Mouse (Mus musculus) heart, postnatal 0 days (tissue): ENCODE measurements at regions not wholly inside any gene's neighbourhood (a gene's known extent, or its start where the extent isn't known, plus 50 kb on each side); places are given as distances from the start of the nearest gene placed in this dataset.

Source experiments
- ATAC-seq: fragments of 200-750 bp; cut with Nextera tagmentation; 2 replicates; pipeline ENCODE4 v1.8.0; 2017; ENCODE audit warnings: low read depth, moderate number of reproducible peaks, moderate library complexity; ENCODE audit not compliant: insufficient read depth
- DNase-seq: peaks from one replicate; pipeline ENCODE4 v3.0.0-alpha.2; 2016; ENCODE audit warnings: low spot score
- H3K27ac ChIP-seq: fragments of 300-500 bp; sonication (generic); 2 replicates; pipeline ENCODE4 v1.5.1; 2014; ENCODE audit warnings: low read depth, mild to moderate bottlenecking
- H3K27me3 ChIP-seq: fragments of 300-500 bp; sonication (generic); 2 replicates; pipeline ENCODE4 v1.6.1; 2014; ENCODE audit warnings: low read length, mixed read lengths; ENCODE audit not compliant: control insufficient read depth, insufficient read depth
- H3K36me3 ChIP-seq: fragments of 300-500 bp; sonication (generic); replicated peaks from 2 replicates; pipeline ENCODE4 v1.6.1; 2014; ENCODE audit warnings: low read length, mixed read lengths; ENCODE audit not compliant: control insufficient read depth, insufficient read depth
- H3K4me1 ChIP-seq: fragments of 300-500 bp; sonication (generic); 2 replicates; pipeline ENCODE4 v1.6.1; 2014; ENCODE audit warnings: antibody characterized with exemption; ENCODE audit not compliant: control insufficient read depth, insufficient read depth
- H3K4me2 ChIP-seq: fragments of 300-500 bp; sonication (generic); 2 replicates; pipeline ENCODE4 v1.6.1; 2014; ENCODE audit warnings: low read depth, mild to moderate bottlenecking, low read length, moderate library complexity
- H3K4me3 ChIP-seq: fragments of 300-500 bp; sonication (generic); 2 replicates; pipeline ENCODE4 v1.5.1; 2014; ENCODE audit warnings: low read depth, low read length
- H3K9ac ChIP-seq: fragments of 300-500 bp; sonication (generic); replicated peaks from 2 replicates; pipeline ENCODE4 v1.6.1; 2014; ENCODE audit warnings: low read depth, low read length, mixed read lengths
- H3K9me3 ChIP-seq: fragments of 300-500 bp; sonication (generic); replicated peaks from 2 replicates; pipeline ENCODE4 v1.6.1; 2016; ENCODE audit warnings: low read length; ENCODE audit not compliant: control insufficient read depth
- CTCF ChIP-seq: IDR thresholded peaks from 2 replicates; pipeline ENCODE4 v1.5.1; 2016; ENCODE audit warnings: antibody characterized with exemption, control low read depth, low read depth
- EP300 ChIP-seq: IDR thresholded peaks from 2 replicates; pipeline ENCODE4 v1.6.1; 2016; ENCODE audit warnings: antibody characterized with exemption, low read depth
- WGBS: fragments of 180-500 bp; shearing (Covaris S2); extraction: QIAGEN DNeasy Blood & Tissue Kit; methylation state at CpG from one replicate; pipeline ENCODE4 v1.1.7; 2014; 5-methylcytosine and 5-hydroxymethylcytosine counted together

GRCm38 (mm10) chr6:93623541-93623940 is 660.2 kb downstream of the Magi1 start:
- Histone ChIP-seq H3K27me3 (no peaks in the 10 kb centered on the region), H3K4me2 (no peak overlapping the region), H3K9me3 (no peaks in the 10 kb centered on the region), H3K27ac (no peak overlapping the region), H3K9ac (no peak overlapping the region), H3K4me1 (no peaks in the 10 kb centered on the region), H3K4me3 (no peak overlapping the region), H3K36me3 (no peaks in the 10 kb centered on the region)
- ATAC-seq (no peak), DNase-seq (no peak)
- WGBS = 74% methylated on average over 5 of the region's 5 CpGs
- no peak for TF ChIP-seq EP300
- no peak for TF ChIP-seq CTCF

DNA sequence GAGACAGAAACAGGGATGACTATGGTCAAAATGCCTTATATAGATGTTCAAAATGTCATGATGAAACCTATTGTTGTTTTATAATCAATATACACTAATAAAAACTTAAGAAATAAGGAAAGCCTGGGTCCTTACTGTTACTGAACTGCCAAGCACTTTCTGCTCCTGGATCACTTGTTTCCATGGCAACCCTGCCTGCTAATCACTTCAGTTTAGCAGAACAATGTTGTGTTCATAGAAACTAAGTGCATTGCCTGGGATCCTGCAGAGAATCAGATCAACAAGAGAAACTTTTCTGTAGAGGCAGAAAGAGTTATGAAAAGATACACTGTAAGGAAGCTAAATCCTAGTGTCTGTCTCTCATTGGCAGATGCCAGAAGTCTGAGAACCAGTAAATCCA is 666.8 kb downstream of the Magi1 start:
- H3K9me3 ChIP-seq = no peaks in the 10 kb centered on the region
- no peak overlapping the region for H3K4me3 ChIP-seq
- DNase-seq (no peak), ATAC-seq (no peak)
- H3K27me3 ChIP-seq = no peaks in the 10 kb centered on the region
- H3K36me3 ChIP-seq = no peaks in the 10 kb centered on the region
- TF ChIP-seq EP300 = no peak
- TF ChIP-seq CTCF = no peak
- no peak overlapping the region for H3K4me2 ChIP-seq
- H3K4me1 ChIP-seq = no peaks in the 10 kb centered on the region
- H3K9ac ChIP-seq = no peak overlapping the region
- no peak overlapping the region for H3K27ac ChIP-seq

GRCm38 (mm10) chr6:93600376-93600775 is 657.1 kb upstream of the Adamts9 start:
- Histone ChIP-seq H3K4me1 (no peaks in the 10 kb centered on the region), H3K27me3 (no peaks in the 10 kb centered on the region), H3K4me2 (no peak overlapping the region), H3K4me3 (no peak overlapping the region), H3K9me3 (no peaks in the 10 kb centered on the region), H3K27ac (no peak overlapping the region), H3K36me3 (no peaks in the 10 kb centered on the region), H3K9ac (no peak overlapping the region)
- WGBS = 75% methylated on average over 2 of the region's 2 CpGs
- ATAC-seq (no peak), DNase-seq (no peak)
- TF ChIP-seq EP300 = no peak
- TF ChIP-seq CTCF = no peak

- ATAC-seq = no peak
- H3K4me3 ChIP-seq = no peak overlapping the region
- no peak overlapping the region for H3K27ac ChIP-seq
- H3K27me3 ChIP-seq = no peaks in the 10 kb centered on the region
- DNase-seq = no peak
- WGBS = 60% methylated on average over 3 of the region's 3 CpGs
- H3K9me3 ChIP-seq = no peaks in the 10 kb centered on the region
- TF ChIP-seq EP300 = no peak
- no peak for TF ChIP-seq CTCF
- no peaks in the 10 kb centered on the region for H3K36me3 ChIP-seq
- H3K9ac ChIP-seq = no peak overlapping the region
- H3K4me1 ChIP-seq = no peaks in the 10 kb centered on the region
- no peak overlapping the region for H3K4me2 ChIP-seq
Measured at GRCm38 (mm10) chr6:93599371-93599770, 656.1 kb upstream of the Adamts9 start.

DNA sequence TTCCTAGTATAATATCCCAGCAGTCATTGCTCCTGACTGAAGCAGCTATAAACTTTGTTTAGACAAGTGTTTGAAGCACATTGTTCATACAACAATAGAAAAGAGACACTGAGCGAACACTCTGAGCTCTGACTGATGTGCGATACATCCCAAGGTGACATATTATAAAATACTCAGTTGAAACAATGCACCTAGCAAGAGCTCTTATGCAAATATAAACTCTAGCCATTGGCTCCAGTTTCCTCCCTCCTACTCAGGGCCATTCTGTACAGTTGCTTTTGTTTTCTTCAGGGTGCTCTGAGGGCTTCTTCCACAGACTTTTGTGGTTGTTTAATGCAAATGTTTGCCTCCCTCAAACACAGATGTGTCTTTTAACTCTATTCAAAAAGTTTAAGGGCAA is 646.6 kb upstream of the Adamts9 start:
- no peak for DNase-seq
- H3K9ac ChIP-seq = no peak overlapping the region
- no peaks in the 10 kb centered on the region for H3K27me3 ChIP-seq
- H3K4me3 ChIP-seq = no peak overlapping the region
- H3K9me3 ChIP-seq = no peaks in the 10 kb centered on the region
- H3K27ac ChIP-seq = no peak overlapping the region
- WGBS = 92% methylated on average over 2 of the region's 2 CpGs
- H3K36me3 ChIP-seq = no peaks in the 10 kb centered on the region
- no peaks in the 10 kb centered on the region for H3K4me1 ChIP-seq
- H3K4me2 ChIP-seq = no peak overlapping the region
- TF ChIP-seq CTCF (no peak), EP300 (no peak)
- no peak for ATAC-seq

GRCm38 (mm10) chr6:93586871-93587270 is 643.6 kb upstream of the Adamts9 start:
- WGBS = 100% methylated on average over 2 of the region's 2 CpGs

More at GRCm38 (mm10) chr6:93586871-93587270, 643.6 kb upstream of the Adamts9 start:
- ATAC-seq (no peak), DNase-seq (no peak)
- H3K36me3 ChIP-seq = no peaks in the 10 kb centered on the region
- H3K9ac ChIP-seq = no peak overlapping the region
- no peak overlapping the region for H3K27ac ChIP-seq
- H3K4me2 ChIP-seq = no peak overlapping the region
- H3K4me1 ChIP-seq = no peaks in the 10 kb centered on the region
- no peak for TF ChIP-seq EP300
- TF ChIP-seq CTCF = no peak
- H3K9me3 ChIP-seq = no peaks in the 10 kb centered on the region
- no peaks in the 10 kb centered on the region for H3K27me3 ChIP-seq
- no peak overlapping the region for H3K4me3 ChIP-seq
